Mouse (Mus musculus) large intestine, adult 2 months (tissue): Measurements from ENCODE around the gene Olfr798. TPM values are rescaled to one million over a fixed set of nuclear protein-coding genes. Genes with fewer than 3 reads are reported as not detected.

Experiments used
- DNase-seq: peaks from one replicate; pipeline ENCODE4 v3.0.0-alpha.2; 2012; ENCODE audit warnings: low read depth, low spot score
- WGBS: fragments of 180-500 bp; shearing (Covaris S2); methylation state at CpG from one replicate; pipeline ENCODE4 v1.1.7; 2018; 5-methylcytosine and 5-hydroxymethylcytosine counted together
- polyA plus RNA-seq: library from polyadenylated mRNA; depleted of rRNA; stranded (reverse); fragments of >200 nt; gene quantifications from 2 replicates; pipeline ENCODE4 v1.2.3, GENCODE M21; 2012; rRNA removed

The Olfr798 gene
- polyA plus RNA-seq = not detected in 2 replicates

GRCm38 (mm10) chr10:129627834-129628233, at the start of gene Olfr798:
TSS of gene Olfr798 (minus strand) at chr10:129627934.
- WGBS = 77% methylated on average over 1 of the region's 1 CpGs
- DNase-seq = no peak

DNA sequence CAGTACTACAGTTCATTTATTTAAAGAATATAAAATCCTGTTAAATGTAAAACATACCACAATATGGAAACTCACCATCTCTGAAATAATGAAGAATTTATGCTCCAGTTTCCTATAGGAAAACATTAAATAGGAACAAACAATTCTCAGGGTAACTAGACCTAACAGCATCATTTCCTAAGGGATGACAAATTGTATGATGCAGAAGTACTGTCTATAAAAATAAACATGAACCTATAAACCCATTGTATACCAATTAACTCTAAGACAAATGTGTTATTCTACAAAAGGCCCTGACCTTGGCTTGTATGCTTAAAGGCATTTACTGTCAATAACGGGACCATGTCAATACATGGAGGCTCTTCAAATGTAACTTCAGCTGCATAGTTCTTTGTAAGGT, 46.0 kb upstream of the Olfr798 start, which contains the start of gene Olfr801:
Gene Olfr801 (minus strand): TSS at position 101 of the 400 bp plus-strand sequence.
- WGBS = 48% methylated on average over 1 of the region's 1 CpGs

GRCm38 (mm10) chr10:129657394-129657793, 29.7 kb upstream of the Olfr798 start, which contains the start of gene Olfr800:
TSS of gene Olfr800 (plus strand) at chr10:129657694.
- no peak for DNase-seq

More for the DNA sequence above, 46.0 kb upstream of the Olfr798 start, which contains the start of gene Olfr801:
- DNase-seq = no peak

DNA sequence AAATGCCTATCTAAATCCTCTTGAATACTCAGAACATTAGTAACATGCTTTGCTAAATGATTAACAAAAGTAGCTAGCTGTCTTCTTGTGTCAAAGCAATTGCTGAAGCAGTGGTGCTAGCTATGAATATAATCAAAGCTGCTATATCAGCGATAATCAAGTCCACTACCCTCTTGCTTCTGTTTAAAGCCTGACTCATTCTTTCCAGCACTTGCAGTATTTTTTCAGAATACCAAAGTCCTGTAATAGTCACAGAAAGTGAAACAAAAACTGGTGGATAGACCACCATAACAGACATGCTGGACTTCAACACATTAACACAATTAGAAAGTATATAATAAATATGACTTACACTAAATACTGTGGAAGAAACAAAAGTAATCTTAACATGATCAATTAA, 24.0 kb upstream of the Olfr798 start:
- WGBS = 82% methylated on average over 1 of the region's 1 CpGs
- no peak for DNase-seq

- DNase-seq = no peak
- WGBS = 13% methylated on average over 1 of the region's 1 CpGs
Measured at GRCm38 (mm10) chr10:129637184-129637583, 9.4 kb upstream of the Olfr798 start, which contains the start of gene Olfr799. TSS of gene Olfr799 (plus strand) at chr10:129637484.

DNA sequence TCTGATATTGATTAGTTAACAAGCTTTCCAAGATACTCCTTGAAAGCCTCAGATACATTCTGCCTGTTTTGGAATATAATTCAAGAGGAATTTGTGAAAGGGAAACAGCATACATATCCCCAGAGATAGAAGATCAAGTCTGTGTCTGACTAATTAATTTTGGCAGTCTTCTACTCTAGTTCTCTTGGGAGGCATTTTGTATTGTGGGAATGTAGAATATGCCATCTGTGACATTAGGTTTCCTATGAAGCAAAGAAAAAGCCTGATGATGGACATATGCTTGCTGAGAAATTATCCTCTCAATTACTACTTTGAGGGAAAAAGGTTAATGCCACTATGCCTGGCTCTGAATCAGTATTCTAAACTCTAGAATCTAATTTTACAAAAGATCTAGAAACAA, 4.5 kb downstream of the Olfr798 start:
- no peak for DNase-seq

DNA sequence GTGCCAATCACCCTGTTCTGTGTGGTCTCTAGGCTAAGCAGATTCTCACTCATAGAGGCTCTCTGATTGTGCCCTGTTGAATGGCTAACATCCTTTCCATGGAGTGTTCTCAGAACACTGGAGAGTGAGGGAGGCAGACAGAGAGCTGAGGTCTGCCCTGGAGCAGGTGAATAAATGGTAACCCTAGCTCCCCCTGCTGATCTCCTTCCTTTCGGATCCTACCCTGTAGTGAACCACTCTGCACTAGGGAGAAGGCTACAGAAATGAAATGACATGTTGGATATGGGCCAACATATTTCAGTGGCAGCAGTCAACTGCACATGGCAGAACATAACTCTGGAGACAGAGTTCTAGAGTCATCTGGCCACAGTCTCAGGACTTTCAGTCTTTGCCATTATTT, 6.0 kb downstream of the Olfr798 start:
- no peak for DNase-seq
- 20% methylated on average over 1 of the region's 1 CpGs for WGBS

DNA sequence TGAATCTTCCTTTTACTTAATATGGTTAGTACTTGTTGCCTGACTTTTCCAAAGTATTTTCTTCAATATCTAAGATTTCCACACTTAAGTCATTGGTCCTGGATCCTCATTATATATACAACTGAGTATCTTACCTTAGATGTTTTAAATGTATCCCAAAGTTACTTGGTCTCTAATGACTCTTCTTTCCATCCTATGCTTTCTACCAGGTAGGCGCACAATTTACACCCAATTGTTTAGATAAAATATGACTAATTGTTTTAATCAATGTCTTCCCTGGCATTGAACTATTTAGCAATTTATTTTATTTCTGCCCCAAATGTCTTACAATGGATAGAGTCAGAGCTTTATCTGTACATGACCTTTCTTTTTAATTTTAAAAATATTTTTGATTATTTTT, 15.3 kb downstream of the Olfr798 start, which contains the start of gene Olfr796:
Gene Olfr796 (minus strand): TSS at position 101 of the 400 bp plus-strand sequence.
- no peak for DNase-seq
- 97% methylated on average over 1 of the region's 1 CpGs for WGBS

- 44% methylated on average over 1 of the region's 1 CpGs for WGBS
- DNase-seq = no peak
Measured at GRCm38 (mm10) chr10:129577066-129577465, 50.7 kb downstream of the Olfr798 start.

Other genes starting within 250 kb of the Olfr798 start
- gene Olfr784, start 243.9 kb downstream of the Olfr798 start, polyA plus RNA-seq = 0.04 and 0.08 TPM in 2 replicates
- not detected in 2 replicates for gene Olfr785, start 222.5 kb downstream of the Olfr798 start, polyA plus RNA-seq
- gene Olfr786, start 200.6 kb downstream of the Olfr798 start, polyA plus RNA-seq = not detected in 2 replicates
- not detected in 2 replicates for gene Olfr787, start 166.1 kb downstream of the Olfr798 start, polyA plus RNA-seq
- not detected in 2 replicates for gene Olfr788, start 156.9 kb downstream of the Olfr798 start, polyA plus RNA-seq
- gene Olfr789, start 143.2 kb downstream of the Olfr798 start, polyA plus RNA-seq = not detected in 2 replicates
- not detected in 2 replicates for gene Olfr790, start 129.4 kb downstream of the Olfr798 start, polyA plus RNA-seq
- not detected in 2 replicates for gene Olfr791, start 106.1 kb downstream of the Olfr798 start, polyA plus RNA-seq
- gene Olfr792, start 88.8 kb downstream of the Olfr798 start, polyA plus RNA-seq = not detected in 2 replicates
- gene Olfr794, start 60.3 kb downstream of the Olfr798 start, polyA plus RNA-seq = not detected in 2 replicates
- gene Olfr796, start 15.4 kb downstream of the Olfr798 start, polyA plus RNA-seq = not detected in 2 replicates
- not detected in 2 replicates for gene Olfr799, start 9.6 kb upstream of the Olfr798 start, polyA plus RNA-seq
- gene Olfr800, start 29.8 kb upstream of the Olfr798 start, polyA plus RNA-seq = not detected in 2 replicates
- not detected in 2 replicates for gene Olfr801, start 45.9 kb upstream of the Olfr798 start, polyA plus RNA-seq
- gene Olfr802, start 60.2 kb upstream of the Olfr798 start, polyA plus RNA-seq = not detected in 2 replicates
- not detected in 2 replicates for gene Olfr803, start 66.4 kb upstream of the Olfr798 start, polyA plus RNA-seq
- not detected in 2 replicates for gene Olfr804, start 75.3 kb upstream of the Olfr798 start, polyA plus RNA-seq
- gene Olfr805, start 101.4 kb upstream of the Olfr798 start, polyA plus RNA-seq = not detected in 2 replicates
- not detected in 2 replicates for gene Olfr806, start 114.0 kb upstream of the Olfr798 start, polyA plus RNA-seq
- not detected in 2 replicates for gene Olfr807, start 129.9 kb upstream of the Olfr798 start, polyA plus RNA-seq
- not detected in 2 replicates for gene Olfr808, start 137.5 kb upstream of the Olfr798 start, polyA plus RNA-seq
- not detected in 2 replicates for gene Olfr809, start 146.7 kb upstream of the Olfr798 start, polyA plus RNA-seq
- not detected in 2 replicates for gene Olfr810, start 167.0 kb upstream of the Olfr798 start, polyA plus RNA-seq
- gene Olfr811, start 176.5 kb upstream of the Olfr798 start, polyA plus RNA-seq = not detected in 2 replicates
- gene Olfr812, start 218.2 kb upstream of the Olfr798 start, polyA plus RNA-seq = not detected in 2 replicates
- not detected in 2 replicates for gene Olfr813, start 227.4 kb upstream of the Olfr798 start, polyA plus RNA-seq